Mouse (Mus musculus) midbrain, embryonic 10.5 days (tissue): ENCODE measurements around the gene Ghrh. TPM values are rescaled to one million over a fixed set of nuclear protein-coding genes. Genes with fewer than 3 reads are reported as not detected.

Source experiments
- DNase-seq: peaks from one replicate; pipeline ENCODE4 v3.0.0-alpha.2; 2017; ENCODE audit warnings: low spot score
- H3K27ac ChIP-seq: fragments of 300-500 bp; sonication (generic); replicated peaks from 2 replicates; pipeline ENCODE4 v1.5.1; 2016; ENCODE audit warnings: mild to moderate bottlenecking
- H3K27me3 ChIP-seq: fragments of 300-500 bp; sonication (generic); 2 replicates; pipeline ENCODE4 v1.6.1; 2016; ENCODE audit warnings: low read depth, mild to moderate bottlenecking; ENCODE audit not compliant: poor library complexity, severe bottlenecking
- H3K36me3 ChIP-seq: fragments of 300-500 bp; sonication (generic); 2 replicates; pipeline ENCODE4 v1.6.1; 2016; ENCODE audit warnings: mild to moderate bottlenecking, moderate library complexity
- H3K4me1 ChIP-seq: fragments of 300-500 bp; sonication (generic); 2 replicates; pipeline ENCODE4 v1.6.1; 2016
- H3K4me3 ChIP-seq: fragments of 300-500 bp; sonication (generic); 2 replicates; pipeline ENCODE4 v1.5.1; 2016; ENCODE audit warnings: mild to moderate bottlenecking, moderate library complexity
- H3K9me3 ChIP-seq: fragments of 300-500 bp; sonication (generic); replicated peaks from 2 replicates; pipeline ENCODE4 v1.6.1; 2016; ENCODE audit warnings: mild to moderate bottlenecking
- WGBS: fragments of 180-500 bp; shearing (Covaris S2); methylation state at CpG from one replicate; pipeline ENCODE4 v1.1.7; 2016; 5-methylcytosine and 5-hydroxymethylcytosine counted together
- polyA plus RNA-seq: library from polyadenylated mRNA; unstranded; fragments of >200 nt; fragmentation: Nextera tagmentation; extraction: Ambion mirVana; gene quantifications from 2 replicates; pipeline ENCODE4 v1.2.1, GENCODE M21; 2016

The Ghrh gene
- polyA plus RNA-seq, 1 experiment from 2014 or later = 0.42 TPM

DNA sequence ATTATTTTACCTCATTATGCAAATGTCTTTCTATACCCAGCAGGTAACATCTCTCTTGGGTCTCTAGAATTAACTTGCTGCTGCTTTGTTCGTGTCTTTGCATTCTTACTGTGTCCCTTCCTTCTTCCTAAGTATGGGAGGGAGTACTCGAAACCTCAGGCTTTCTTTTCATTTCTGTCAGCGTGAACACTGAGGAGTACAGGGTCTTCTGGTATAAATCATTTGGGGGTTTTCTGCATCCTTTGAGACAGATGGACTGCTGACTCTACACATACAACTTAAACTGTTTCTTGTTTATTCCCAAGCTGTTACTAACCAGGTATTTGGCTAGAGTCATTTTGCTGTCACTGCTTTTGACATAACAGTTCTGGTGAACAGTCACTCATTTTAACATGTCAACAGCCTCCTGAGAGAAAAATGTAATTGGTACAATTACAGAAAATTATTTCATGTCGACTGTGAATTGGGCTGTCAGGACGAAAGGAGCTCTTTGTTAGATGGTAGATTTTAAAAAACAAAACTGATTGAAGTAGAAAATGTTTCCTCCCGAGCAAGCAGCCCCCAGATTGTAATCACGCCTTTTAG lies 51.1 kb downstream of the Ghrh start:
- Histone ChIP-seq H3K36me3 (peaks cover 99% of the 10 kb centered on the region), H3K9me3 (no peaks in the 10 kb centered on the region), H3K27me3 (no peaks in the 10 kb centered on the region), H3K4me3 (no peak overlapping the region), H3K4me1 (no peaks in the 10 kb centered on the region), H3K27ac (no peak overlapping the region)
- 90% methylated on average over 7 of the region's 7 CpGs for WGBS
- DNase-seq = no peak

DNA sequence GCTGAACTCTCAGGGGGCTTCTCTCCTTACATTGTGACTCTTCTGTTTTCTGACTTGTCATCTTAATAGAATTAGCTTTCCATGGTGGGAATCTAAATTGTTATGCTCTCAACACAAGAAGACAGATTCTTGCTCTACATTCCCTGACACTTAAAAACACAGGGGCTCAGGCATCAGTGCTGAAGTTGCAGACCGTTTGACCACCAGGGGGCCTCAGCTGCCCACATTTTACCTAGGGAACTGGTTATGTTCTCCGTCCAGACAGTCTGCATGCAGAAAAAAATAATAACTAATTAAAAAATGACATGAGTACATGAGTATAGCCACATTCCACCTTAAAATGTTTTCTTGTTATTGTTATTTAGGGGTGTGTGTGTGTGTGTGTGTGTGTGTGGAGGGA lies 55.2 kb downstream of the Ghrh start:
- H3K9me3 ChIP-seq = no peaks in the 10 kb centered on the region
- WGBS = 39% methylated on average over 2 of the region's 2 CpGs
- H3K27me3 ChIP-seq = no peaks in the 10 kb centered on the region
- H3K4me1 ChIP-seq = no peaks in the 10 kb centered on the region
- peaks cover 100% of the 10 kb centered on the region for H3K36me3 ChIP-seq
- no peak overlapping the region for H3K27ac ChIP-seq
- no peak overlapping the region for H3K4me3 ChIP-seq
- peak; percentile 60 for DNase-seq

- no peaks in the 10 kb centered on the region for H3K4me1 ChIP-seq
- no peaks in the 10 kb centered on the region for H3K27me3 ChIP-seq
- 93% methylated on average over 5 of the region's 5 CpGs for WGBS
- H3K9me3 ChIP-seq = no peaks in the 10 kb centered on the region
- DNase-seq = no peak
- no peak overlapping the region for H3K27ac ChIP-seq
- H3K4me3 ChIP-seq = no peak overlapping the region
- peaks cover 99% of the 10 kb centered on the region for H3K36me3 ChIP-seq
These were observed 58.3 kb downstream of the Ghrh start for GRCm38 (mm10) chr2:157288996-157289395.

GRCm38 (mm10) chr2:157287542-157287941 lies 59.8 kb downstream of the Ghrh start:
- Histone ChIP-seq H3K36me3 (peaks cover 99% of the 10 kb centered on the region), H3K4me3 (no peak overlapping the region), H3K27me3 (no peaks in the 10 kb centered on the region), H3K27ac (no peak overlapping the region), H3K4me1 (no peaks in the 10 kb centered on the region), H3K9me3 (no peaks in the 10 kb centered on the region)
- peak; percentile 32 for DNase-seq
- 38% methylated on average over 3 of the region's 3 CpGs for whole genome bisulfite sequencing

DNA sequence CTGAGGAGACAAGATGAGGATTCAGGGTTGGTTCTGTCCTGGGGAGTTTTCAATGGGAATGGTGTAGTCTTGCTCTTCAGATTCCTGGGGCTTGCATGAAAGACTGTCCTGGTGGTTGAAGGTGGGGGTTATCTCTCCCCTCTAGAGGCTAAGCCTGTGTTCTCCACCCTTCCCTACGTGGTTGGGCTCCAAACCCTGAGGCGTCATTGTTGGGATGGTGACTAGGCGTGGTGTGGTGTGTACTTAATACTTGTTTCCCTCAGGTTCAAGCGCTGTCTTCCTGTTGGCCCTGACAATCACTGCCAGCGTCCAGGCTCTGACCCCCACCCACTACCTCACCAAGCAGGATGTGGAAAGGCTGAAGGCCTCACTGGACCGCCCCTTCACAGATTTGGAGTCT lies 64.0 kb downstream of the Ghrh start:
- Histone ChIP-seq H3K27me3 (no peaks in the 10 kb centered on the region), H3K36me3 (peaks cover 75% of the 10 kb centered on the region), H3K9me3 (no peaks in the 10 kb centered on the region), H3K4me1 (peaks cover 20% of the 10 kb centered on the region), H3K4me3 (no peak overlapping the region), H3K27ac (no peak overlapping the region)
- no peak for DNase-seq
- 92% methylated on average over 6 of the region's 6 CpGs for WGBS

Other genes with a start within 250 kb of the Ghrh start
- gene Samhd1, start 212.2 kb downstream of the Ghrh start, polyA plus RNA-seq = 21.2 and 22.9 TPM in 2 replicates
- 27.8 and 30.3 TPM in 2 replicates for gene Rbl1, start 143.0 kb downstream of the Ghrh start, polyA plus RNA-seq
- 279 and 285 TPM in 2 replicates for gene Rpn2, start 68.5 kb downstream of the Ghrh start, polyA plus RNA-seq
- 0.73 and 0.86 TPM in 2 replicates for gene Mroh8, start 68.0 kb downstream of the Ghrh start, polyA plus RNA-seq
- 68.8 and 75.6 TPM in 2 replicates for gene Manbal, start 20.1 kb upstream of the Ghrh start, polyA plus RNA-seq
- gene Src, start 70.9 kb upstream of the Ghrh start, polyA plus RNA-seq = 16.1 and 19.3 TPM in 2 replicates
- gene Nnat, start 212.6 kb upstream of the Ghrh start, polyA plus RNA-seq = 1,354 and 2,071 TPM in 2 replicates
- gene Blcap, start 223.8 kb upstream of the Ghrh start, polyA plus RNA-seq = 76.4 and 103 TPM in 2 replicates